Mouse (Mus musculus): Measurements from ENCODE around the gene Unc93b1. TPM values are rescaled to one million over a fixed set of nuclear protein-coding genes. Genes with fewer than 3 reads are reported as not detected.

Gene Unc93b1
- total and polyA plus RNA-seq, 2 experiments from 2014 or later = 10.8 to 13.2 TPM

DNA sequence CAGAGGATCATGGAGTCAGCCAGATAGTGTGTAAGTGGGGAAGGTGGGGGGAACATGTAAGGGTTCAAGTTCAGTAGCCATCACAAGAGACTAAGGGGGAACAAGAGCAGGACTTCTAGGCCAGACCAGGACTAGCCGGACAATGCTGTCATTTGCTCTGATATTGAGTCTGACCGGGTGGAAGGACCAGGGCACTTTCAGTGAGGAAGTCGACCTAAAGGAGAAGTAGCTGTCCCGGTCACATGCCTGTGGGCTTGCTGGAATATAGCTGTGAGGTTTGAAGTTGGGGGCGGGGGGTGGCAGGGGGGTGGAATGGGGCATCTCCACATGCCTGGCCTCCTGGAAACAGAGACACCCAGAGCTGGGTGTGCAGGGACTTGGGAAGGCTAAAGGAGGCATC is 20.5 kb upstream of the Unc93b1 start:
- Histone ChIP-seq H3K9me3 (ENCODE audit: low read length) (no peaks in the 10 kb centered on the region), H3K4me3 (ENCODE audit: low read depth, low read length) (no peak overlapping the region), H3K9ac (no peak overlapping the region), H3K27me3 (ENCODE audit: insufficient read depth, low read length) (no peaks in the 10 kb centered on the region), H3K36me3 (ENCODE audit: insufficient read depth) (peaks cover 11% of the 10 kb centered on the region; the same call in 1 of the 2 replicates), H3K4me1 (ENCODE audit: insufficient read depth) (peaks cover 11% of the 10 kb centered on the region; the same call in 1 of the 2 replicates), H3K4me2 (ENCODE audit: low read depth) (no peak overlapping the region), H3K27ac (ENCODE audit: low read depth, low read length) (no peak overlapping the region)
- no peak for ATAC-seq
- WGBS = 85% methylated on average over 5 of the region's 5 CpGs
- DNase-seq = no peak
- TF ChIP-seq CTCF (IDR thresholded peaks at IDR 0.05; ENCODE audit: low read depth) = no peak

GRCm38 (mm10) chr19:3916727-3917126 is 18.3 kb upstream of the Unc93b1 start:
- no peaks in the 10 kb centered on the region for H3K9me3 ChIP-seq (ENCODE audit: low read length)
- no peak overlapping the region for H3K27ac ChIP-seq (ENCODE audit: low read depth, low read length)
- H3K4me3 ChIP-seq (ENCODE audit: low read depth, low read length) = no peak overlapping the region
- no peak for TF ChIP-seq CTCF (IDR thresholded peaks at IDR 0.05; ENCODE audit: low read depth)
- H3K9ac ChIP-seq = no peak overlapping the region
- DNase-seq = no peak
- WGBS = 81% methylated on average over 11 of the region's 11 CpGs
- H3K4me2 ChIP-seq (ENCODE audit: low read depth) = no peak overlapping the region
- ATAC-seq = no peak
- H3K27me3 ChIP-seq (ENCODE audit: insufficient read depth, low read length) = no peaks in the 10 kb centered on the region
- H3K36me3 ChIP-seq (ENCODE audit: insufficient read depth) = no peaks in the 10 kb centered on the region
- H3K4me1 ChIP-seq (ENCODE audit: insufficient read depth) = peaks cover 10% of the 10 kb centered on the region; the same call in 1 of the 2 replicates

DNA sequence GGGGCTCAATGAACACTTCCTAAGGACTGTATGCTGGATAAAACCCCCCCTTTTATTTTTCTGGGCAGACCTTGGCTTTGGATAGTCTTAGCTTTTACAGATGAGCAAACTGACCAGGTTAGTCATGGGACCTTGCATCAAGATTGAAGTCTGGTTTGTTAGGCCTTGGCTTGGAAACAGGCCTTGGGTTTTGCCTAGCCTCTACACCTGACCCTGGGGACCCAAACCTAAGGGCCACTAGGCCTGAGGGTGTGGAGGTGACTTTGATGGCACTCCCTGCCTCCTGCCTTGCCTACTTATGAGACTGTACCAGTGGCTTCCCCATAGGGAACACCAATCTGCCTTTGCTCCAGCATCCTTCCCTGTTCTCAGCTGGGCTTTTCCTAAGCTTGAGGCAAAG is 15.1 kb upstream of the Unc93b1 start:
- H3K9me3 ChIP-seq (ENCODE audit: low read length) = no peaks in the 10 kb centered on the region
- no peaks in the 10 kb centered on the region for H3K4me1 ChIP-seq (ENCODE audit: insufficient read depth)
- no peaks in the 10 kb centered on the region for H3K36me3 ChIP-seq (ENCODE audit: insufficient read depth)
- no peak overlapping the region for H3K4me3 ChIP-seq (ENCODE audit: low read depth, low read length)
- H3K27me3 ChIP-seq (ENCODE audit: insufficient read depth, low read length) = no peaks in the 10 kb centered on the region
- no peak for ATAC-seq
- H3K4me2 ChIP-seq (ENCODE audit: low read depth) = no peak overlapping the region
- DNase-seq = no peak
- H3K9ac ChIP-seq = no peak overlapping the region
- no peak for TF ChIP-seq CTCF (IDR thresholded peaks at IDR 0.05; ENCODE audit: low read depth)
- H3K27ac ChIP-seq (ENCODE audit: low read depth, low read length) = no peak overlapping the region

GRCm38 (mm10) chr19:3922661-3923371 is 12.2 kb upstream of the Unc93b1 start:
- Histone ChIP-seq H3K4me3 (ENCODE audit: low read depth, low read length) (no peak overlapping the region), H3K4me2 (ENCODE audit: low read depth) (no peak overlapping the region), H3K9me3 (ENCODE audit: low read length) (no peaks in the 10 kb centered on the region), H3K9ac (no peak overlapping the region), H3K36me3 (ENCODE audit: insufficient read depth) (no peaks in the 10 kb centered on the region), H3K27ac (ENCODE audit: low read depth, low read length) (no peak overlapping the region), H3K27me3 (ENCODE audit: insufficient read depth, low read length) (no peaks in the 10 kb centered on the region), H3K4me1 (ENCODE audit: insufficient read depth) (no peaks in the 10 kb centered on the region)
- no peak for TF ChIP-seq CTCF (IDR thresholded peaks at IDR 0.05; ENCODE audit: low read depth)
- ATAC-seq (no peak), DNase-seq (no peak)
- 48% methylated on average over 10 of the region's 10 CpGs for WGBS

DNA sequence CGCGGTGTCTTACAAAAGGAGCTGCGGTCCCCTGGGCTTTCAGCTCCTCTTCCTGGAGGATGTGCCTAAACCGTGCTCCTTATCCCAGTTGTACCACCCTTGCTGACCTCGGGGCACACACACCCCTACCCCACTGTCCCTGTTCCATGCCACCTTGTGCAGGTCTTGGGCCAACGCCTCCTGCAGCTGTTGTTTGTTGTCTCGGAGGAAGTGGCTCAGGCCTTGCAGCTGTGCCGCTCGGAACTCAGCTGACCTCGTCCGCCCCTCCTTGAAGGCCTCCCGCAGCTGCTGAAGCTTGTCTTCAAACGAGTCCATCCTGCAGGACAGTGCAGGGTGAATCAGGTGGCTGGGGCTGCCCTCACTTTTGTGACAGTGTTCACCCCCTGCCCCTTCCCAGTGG is 11.4 kb upstream of the Unc93b1 start:
- Histone ChIP-seq H3K27me3 (ENCODE audit: insufficient read depth, low read length) (no peaks in the 10 kb centered on the region), H3K36me3 (ENCODE audit: insufficient read depth) (no peaks in the 10 kb centered on the region), H3K4me3 (ENCODE audit: low read depth, low read length) (no peak overlapping the region), H3K4me1 (ENCODE audit: insufficient read depth) (no peaks in the 10 kb centered on the region), H3K9ac (no peak overlapping the region), H3K4me2 (ENCODE audit: low read depth) (no peak overlapping the region), H3K27ac (ENCODE audit: low read depth, low read length) (no peak overlapping the region), H3K9me3 (ENCODE audit: low read length) (no peaks in the 10 kb centered on the region)
- WGBS = 64% methylated on average over 13 of the region's 13 CpGs
- no peak for DNase-seq
- TF ChIP-seq CTCF (IDR thresholded peaks at IDR 0.05; ENCODE audit: low read depth) = no peak
- no peak for ATAC-seq

GRCm38 (mm10) chr19:3924190-3924589 is 10.8 kb upstream of the Unc93b1 start:
- Histone ChIP-seq H3K27ac (ENCODE audit: low read depth, low read length) (no peak overlapping the region; the same call in 1 of the 2 replicates), H3K4me3 (ENCODE audit: low read depth, low read length) (no peak overlapping the region), H3K9ac (no peak overlapping the region), H3K27me3 (ENCODE audit: insufficient read depth, low read length) (no peaks in the 10 kb centered on the region), H3K9me3 (ENCODE audit: low read length) (no peaks in the 10 kb centered on the region), H3K4me1 (ENCODE audit: insufficient read depth) (no peaks in the 10 kb centered on the region), H3K36me3 (ENCODE audit: insufficient read depth) (no peaks in the 10 kb centered on the region), H3K4me2 (ENCODE audit: low read depth) (no peak overlapping the region)
- 84% methylated on average over 8 of the region's 8 CpGs for WGBS
- ATAC-seq (no peak), DNase-seq (no peak)
- no peak for TF ChIP-seq CTCF (IDR thresholded peaks at IDR 0.05; ENCODE audit: low read depth)

- ATAC-seq = no peak
- no peaks in the 10 kb centered on the region for H3K9me3 ChIP-seq (ENCODE audit: low read length)
These were observed 10.1 kb upstream of the Unc93b1 start for GRCm38 (mm10) chr19:3924868-3925267.

More at GRCm38 (mm10) chr19:3924868-3925267, 10.1 kb upstream of the Unc93b1 start:
- H3K9ac ChIP-seq = no peak overlapping the region
- 95% methylated on average over 7 of the region's 7 CpGs for WGBS
- no peak overlapping the region for H3K4me3 ChIP-seq (ENCODE audit: low read depth, low read length)
- DNase-seq = no peak
- no peak overlapping the region for H3K27ac ChIP-seq (ENCODE audit: low read depth, low read length)
- H3K4me2 ChIP-seq (ENCODE audit: low read depth) = no peak overlapping the region
- peaks cover 4% of the 10 kb centered on the region; the same call in 1 of the 2 replicates for H3K4me1 ChIP-seq (ENCODE audit: insufficient read depth)
- no peaks in the 10 kb centered on the region for H3K36me3 ChIP-seq (ENCODE audit: insufficient read depth)
- no peak for TF ChIP-seq CTCF (IDR thresholded peaks at IDR 0.05; ENCODE audit: low read depth)
- no peaks in the 10 kb centered on the region for H3K27me3 ChIP-seq (ENCODE audit: insufficient read depth, low read length)

All from forebrain, postnatal 0 days (tissue).